Mouse (Mus musculus): Measurements from ENCODE around the gene Sh3pxd2b. TPM values are rescaled to one million over a fixed set of nuclear protein-coding genes. Genes with fewer than 3 reads are reported as not detected.
"Not testable (repeated sequence)": the region's sequence is repeated elsewhere in the genome, so short reads cannot be mapped to it uniquely, and the experiment has no call there.

Sh3pxd2b gene
- total RNA-seq (2021): 10 to 100 TPM; 10.8 to 13.3 TPM

DNA sequence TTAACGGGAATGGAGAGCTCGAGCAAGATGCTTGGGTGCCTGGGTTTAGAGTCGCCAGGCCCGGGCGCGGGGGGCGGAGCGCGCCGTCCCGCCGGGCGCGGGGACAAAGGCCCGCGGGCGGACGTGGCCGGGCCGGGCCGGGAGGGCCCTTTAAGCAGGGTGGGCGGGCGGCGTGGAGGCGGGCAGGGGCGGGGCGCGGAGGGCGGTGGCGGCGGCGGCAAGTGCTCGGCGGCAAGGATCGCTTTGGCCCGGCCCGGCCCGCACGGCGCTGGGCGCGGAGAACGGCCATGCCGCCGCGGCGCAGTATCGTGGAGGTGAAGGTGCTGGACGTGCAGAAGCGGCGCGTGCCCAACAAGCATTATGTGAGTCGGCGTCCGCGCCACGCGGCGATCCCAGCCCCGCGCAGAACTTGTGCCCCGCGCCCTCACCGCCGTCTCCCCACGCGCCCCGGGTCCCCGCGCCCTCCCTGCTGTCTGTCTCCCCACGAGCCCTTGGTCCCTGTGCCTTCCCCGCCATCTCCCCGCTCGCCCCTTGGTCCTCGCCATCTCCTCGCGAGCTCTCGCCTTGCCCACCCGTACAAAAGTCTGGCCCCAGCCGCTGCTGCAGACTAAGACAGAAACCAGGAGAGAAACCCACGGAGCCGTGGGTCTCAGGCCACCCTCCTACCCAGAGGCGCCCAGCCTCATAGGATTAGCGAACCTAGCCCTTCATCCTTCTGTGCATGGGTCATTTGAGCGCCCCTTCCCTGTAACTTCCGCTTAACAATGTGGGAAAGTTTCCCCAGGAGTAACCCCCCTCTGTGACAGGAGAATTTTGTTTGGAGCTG is at the start of gene Sh3pxd2b:
Gene Sh3pxd2b, plus strand, starts transcription at position 214 of the 826 bp plus-strand sequence.
- intact Hi-C loops (cut with DNase I): loop anchor here (5.0 to 10.0 kb wide), 2 partner anchors 104 to 237 kb away; no protein-coding TSS in a partner anchor
- no peak for DNase-seq (ENCODE audit: low spot score in 2 of 2)

DNA sequence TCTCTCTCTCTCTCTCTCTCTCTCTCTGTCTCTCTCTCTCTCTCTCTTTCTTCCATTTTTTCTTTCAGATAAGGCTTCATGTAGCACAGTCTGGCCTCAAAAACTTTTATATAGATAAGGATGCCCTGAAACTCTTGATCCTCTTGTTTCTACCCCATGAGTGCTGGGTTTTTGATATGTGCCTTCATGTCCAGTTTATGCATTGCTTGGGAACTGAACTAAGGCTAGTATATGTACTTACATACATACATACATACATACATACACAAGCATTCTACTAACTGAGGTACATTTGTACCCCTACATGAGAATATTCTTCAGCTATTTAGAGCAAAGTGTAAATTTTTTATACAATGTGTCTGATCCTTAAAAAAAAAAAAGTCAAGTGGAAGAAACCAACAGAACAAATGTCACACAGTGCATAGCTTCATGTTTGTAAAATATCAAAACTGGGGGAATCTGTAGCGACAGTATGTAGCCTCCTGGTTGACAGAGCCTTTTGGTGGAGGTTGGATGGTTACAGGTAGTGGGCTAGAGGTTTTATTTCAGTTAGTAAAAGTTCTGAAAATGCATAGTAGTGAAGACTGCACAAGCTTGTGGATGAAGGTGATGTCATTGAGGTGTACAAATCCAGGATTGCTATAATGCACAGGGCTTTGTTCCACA is 49.6 kb upstream of the Sh3pxd2b start:
- no peak for DNase-seq (ENCODE audit: low spot score in 2 of 2)
- intact Hi-C loops (cut with DNase I): no loop called here

DNA sequence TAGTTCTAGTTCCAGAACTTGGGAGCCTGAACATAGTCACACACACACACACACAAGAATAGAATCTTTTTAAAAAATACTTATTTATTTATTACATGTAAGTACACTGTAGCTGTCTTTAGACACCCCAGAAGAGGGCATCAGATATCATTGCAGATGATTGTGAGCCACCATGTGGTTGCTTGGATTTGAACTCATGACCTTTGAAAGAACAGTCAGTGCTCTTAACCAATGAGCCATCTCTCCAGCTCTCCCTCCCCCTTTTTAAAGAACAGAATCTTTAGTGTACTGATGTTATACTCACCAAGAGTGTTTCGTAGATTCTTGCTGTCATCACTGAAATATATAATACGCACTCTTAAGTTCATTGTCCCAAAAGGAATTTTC is 49.1 kb upstream of the Sh3pxd2b start:
- intact Hi-C loops (cut with DNase I): no loop called here
- no peak for DNase-seq (ENCODE audit: low spot score in 2 of 2)

DNA sequence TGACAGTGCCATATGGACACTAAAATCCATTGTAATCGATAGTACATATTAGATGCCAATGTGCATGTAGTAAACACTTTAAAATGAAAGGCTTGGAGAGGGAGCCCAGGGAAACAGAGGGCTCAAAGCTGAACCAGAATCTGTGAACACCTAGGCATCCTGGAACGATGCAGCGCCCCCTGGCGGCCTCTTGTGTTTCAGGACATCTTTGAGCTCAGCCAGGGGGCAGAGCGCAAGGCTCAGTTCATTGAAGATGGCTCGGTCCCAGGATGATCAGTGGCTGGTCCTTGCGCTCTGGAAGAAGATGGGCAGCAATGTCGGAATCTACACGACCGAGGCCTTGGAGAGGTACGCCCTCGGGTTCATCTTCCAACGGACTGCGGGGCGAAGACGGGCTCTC is 47.8 kb upstream of the Sh3pxd2b start, which contains the start of gene Hbq1a:
Gene Hbq1a, plus strand, starts transcription at position 205 of the 400 bp plus-strand sequence.
- intact Hi-C loops (cut with DNase I): not testable (repeated sequence)
- DNase-seq (ENCODE audit: low spot score in 2 of 2): peak; percentile 46 to 54

DNA sequence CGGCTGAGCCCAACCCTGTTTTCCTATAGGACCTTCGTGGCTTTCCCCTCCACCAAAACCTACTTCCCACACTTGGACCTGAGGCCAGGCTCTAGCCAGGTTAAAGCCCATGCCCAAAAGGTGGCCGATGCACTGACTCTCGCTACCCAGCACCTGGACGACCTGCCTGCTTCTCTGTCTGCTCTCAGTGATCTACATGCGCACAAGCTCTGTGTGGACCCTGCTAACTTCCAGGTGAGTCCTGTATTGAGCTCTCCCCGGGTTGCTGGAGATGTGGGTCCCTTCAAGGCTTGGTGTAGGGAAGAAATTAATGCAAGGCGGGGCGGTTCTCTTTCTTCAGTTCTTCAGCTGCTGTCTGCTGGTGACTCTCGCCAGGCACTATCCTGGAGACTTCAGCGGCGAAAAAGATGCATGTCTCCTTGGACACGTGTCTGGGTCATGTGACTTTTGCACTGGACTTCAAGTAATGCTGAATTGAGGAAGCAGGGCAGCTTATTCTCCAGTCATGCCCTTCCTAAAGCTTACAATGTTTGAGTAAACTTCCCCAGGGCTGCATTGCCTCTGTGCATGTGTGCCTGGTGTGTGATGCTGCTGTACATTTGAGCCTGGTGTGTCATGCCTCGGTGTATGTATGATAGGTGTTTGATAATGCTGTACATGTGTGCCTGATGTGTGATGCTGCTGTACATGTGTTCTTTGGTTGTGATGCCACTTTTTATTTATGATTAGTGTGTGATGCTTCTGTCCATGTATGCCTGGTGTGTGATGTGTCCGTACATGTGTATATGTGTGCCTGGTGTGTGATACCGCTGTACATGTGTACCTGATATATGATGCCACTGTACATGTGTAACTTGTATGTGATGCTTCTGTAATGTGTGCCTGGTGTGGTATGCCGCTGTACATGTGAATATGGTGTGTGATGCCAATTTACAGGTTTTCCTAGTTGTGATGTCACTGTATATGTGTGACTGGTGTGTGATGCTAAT is 47.0 kb upstream of the Sh3pxd2b start:
- intact Hi-C loops (cut with DNase I): no loop called here
- peak in 1 of 2 experiments; percentile 13 for DNase-seq (ENCODE audit: low spot score in 2 of 2)

DNA sequence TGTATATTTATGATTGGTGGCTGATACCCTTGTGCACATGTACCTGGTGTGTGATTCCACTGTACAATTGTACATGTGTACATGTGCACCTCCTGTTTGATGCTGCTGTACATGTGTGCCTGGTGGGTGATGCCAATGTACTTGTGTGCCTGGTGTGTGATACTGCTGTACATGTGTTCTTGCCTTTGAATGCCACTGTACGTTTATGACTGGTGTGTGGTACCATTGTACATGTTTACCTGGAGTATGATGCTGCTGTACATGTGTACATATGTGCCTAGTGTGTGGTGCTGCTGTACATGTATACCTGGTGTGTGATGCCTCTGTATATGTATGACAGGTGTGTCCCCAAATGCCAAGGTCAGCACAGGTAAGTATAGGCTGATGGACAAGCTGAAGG is 46.1 kb upstream of the Sh3pxd2b start:
- intact Hi-C loops (cut with DNase I): no loop called here
- no peak for DNase-seq (ENCODE audit: low spot score in 2 of 2)

DNA sequence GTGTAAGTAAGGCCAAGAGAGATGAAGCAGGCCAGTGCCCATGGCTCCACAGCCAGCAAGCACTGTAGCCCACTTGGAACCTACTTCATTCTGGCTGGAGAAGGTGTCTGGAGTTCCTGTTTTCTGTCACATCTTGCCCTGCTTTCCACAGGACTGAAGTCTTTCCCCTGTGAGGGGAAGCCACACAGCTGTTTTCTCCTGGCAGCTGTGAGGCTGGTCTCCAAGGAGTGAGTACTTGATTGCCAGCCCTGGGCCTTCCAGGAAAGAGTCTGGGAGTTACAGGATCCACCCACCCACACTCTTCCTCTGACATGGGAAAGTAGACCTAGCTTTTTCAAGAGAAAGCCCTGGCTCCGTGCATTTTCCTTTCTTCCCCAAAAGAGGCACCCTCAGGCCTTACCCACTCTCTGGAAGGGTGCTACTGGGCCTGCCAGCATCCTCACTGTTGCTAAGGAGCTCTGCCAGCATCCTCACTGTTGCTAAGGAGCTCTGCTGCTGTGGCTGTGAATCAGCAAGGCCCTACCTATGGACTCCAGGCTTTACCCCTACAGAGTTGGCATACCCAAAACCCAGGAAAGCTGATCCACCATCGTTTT is 44.7 kb upstream of the Sh3pxd2b start:
- peak; percentile 43 to 45 for DNase-seq (ENCODE audit: low spot score in 2 of 2)
- intact Hi-C loops (cut with DNase I): no loop called here

DNA sequence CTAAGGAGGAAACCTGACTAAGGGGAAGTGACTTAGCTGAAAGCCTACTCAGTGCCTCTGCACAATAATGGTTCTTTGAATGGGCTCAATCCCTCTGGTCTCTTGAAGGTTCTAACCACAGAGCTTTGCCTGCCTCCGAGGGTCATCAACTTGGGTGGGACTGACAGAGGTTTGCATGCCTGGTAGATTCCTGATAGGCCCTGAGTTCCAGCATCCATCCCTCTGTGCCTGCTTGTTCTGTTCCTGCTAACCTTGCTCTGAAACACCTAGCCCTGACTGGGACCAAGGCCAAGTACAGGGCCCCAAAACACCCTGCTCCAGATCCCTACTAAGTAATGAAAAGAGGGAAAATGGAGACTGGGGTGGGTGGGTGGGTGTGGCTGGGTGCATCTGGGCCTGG is 44.2 kb upstream of the Sh3pxd2b start:
- intact Hi-C loops (cut with DNase I): no loop called here
- DNase-seq (ENCODE audit: low spot score in 2 of 2): no peak

DNA sequence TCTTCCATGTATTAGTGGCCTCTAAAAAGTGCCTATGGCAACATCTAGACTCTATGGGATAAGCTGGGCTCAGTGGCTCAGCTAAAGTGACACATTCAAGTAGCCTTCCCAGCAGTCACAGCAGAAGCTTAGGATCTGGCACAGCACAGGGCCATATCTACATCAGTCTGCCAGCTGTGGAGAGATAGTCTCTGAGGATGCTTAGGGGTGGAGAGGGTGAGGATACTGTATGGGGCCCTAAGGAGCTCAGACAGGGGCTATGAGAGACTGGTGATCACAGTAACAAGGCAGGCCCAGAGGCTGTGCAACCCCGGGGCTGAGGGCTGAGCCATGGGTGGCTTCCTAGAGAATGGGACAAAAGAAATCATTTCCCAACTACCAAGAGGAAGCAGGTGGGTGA is 40.6 kb upstream of the Sh3pxd2b start:
- DNase-seq (ENCODE audit: low spot score in 2 of 2): no peak
- intact Hi-C loops (cut with DNase I): no loop called here

DNA sequence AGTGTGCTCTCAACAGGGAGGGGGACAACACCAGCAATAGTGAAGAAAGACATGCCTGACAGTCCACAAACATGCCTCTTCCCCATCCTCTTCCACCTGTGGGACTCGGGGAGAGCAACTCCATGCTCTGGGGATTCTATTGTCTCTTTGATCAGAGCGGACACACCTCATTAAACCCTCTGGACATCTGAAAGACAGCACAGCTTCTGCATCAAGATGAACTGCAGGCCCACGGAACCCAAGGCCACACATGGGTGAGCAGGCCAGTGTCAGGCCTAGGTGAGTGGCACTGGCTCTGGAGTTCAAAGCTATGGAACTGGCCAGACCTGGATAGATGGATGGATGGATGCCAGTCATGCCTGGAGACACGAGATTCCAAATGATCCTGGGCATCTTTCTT is 38.2 kb upstream of the Sh3pxd2b start:
- intact Hi-C loops (cut with DNase I): no loop called here

DNA sequence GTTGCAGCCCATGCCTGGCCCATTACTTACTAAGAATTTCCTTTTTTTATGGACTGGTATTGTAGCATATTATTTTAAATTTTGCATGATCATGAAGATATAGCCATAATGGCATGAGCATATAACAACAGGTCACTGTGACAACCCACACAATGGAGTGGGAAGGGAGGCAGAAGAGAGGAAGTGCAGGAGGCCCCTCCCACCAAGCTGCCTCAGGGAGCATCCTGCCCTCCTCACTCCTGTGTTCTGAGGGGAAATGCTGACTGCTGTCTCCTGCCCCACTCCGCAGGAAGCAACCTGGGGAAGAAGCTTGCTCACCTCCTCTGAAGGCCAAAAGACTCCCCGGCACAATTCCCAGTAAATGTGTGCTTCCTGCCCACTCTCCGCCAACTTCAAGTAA is 37.7 kb upstream of the Sh3pxd2b start:
- DNase-seq (ENCODE audit: low spot score in 2 of 2): no peak
- intact Hi-C loops (cut with DNase I): no loop called here

More for the DNA sequence above, 38.2 kb upstream of the Sh3pxd2b start:
- DNase-seq (ENCODE audit: low spot score in 2 of 2): no peak

DNA sequence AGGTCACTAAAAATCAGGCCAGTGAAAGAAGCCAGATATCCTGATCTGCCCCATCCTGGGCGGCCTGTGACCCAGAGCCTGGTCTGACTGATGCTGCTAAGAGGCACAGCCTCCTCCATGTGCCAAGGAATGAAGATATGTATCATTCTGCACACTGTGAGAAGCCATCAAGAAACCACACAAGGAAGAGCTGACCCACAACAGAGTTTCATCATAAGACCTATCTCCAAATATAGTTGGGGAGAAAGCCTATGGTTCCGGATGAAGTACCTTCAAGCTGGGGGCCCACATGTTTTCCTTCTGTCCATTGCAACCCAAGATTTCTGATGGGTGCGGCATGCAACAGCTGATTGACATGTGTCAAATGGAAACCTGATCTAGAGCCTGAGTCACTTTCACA is 31.6 kb upstream of the Sh3pxd2b start:
- no peak for DNase-seq (ENCODE audit: low spot score in 2 of 2)
- intact Hi-C loops (cut with DNase I): no loop called here

DNA sequence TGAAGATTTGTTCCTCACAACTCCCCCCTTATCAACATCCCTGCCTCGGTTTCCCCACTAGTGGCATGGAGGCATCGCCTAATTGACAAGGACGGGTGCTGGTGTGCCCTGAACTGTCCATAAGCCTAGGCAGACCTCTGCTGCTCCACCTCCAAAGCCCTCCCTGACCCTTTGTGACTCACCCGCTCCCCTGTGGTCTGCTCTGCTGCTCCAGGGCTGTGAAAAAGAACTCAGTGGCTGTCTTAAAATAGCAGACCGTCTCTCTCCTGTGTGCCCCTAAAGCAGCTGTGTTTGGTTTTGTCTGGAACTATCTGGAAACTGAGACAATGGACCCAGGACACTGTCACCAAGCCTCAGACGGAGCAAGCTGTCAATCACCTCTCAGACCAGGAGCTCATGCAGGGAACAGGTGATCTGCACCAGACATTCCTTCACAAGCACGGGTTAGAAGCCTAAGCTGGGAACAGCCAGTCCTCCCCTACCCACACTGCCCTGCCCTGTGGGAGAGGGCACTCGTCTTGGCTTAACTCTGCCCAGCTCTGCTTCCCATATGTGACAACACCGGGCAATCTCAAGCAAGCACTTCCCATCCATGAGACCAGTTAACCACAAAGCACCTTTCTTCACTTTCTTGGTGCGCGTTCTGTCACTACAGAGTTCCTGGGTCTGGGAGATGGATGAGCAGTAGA is 27.0 kb upstream of the Sh3pxd2b start:
- DNase-seq (ENCODE audit: low spot score in 2 of 2): no peak
- intact Hi-C loops (cut with DNase I): loop anchor here (10.0 kb wide), 1 partner anchor 106 kb away; no protein-coding TSS in a partner anchor

DNA sequence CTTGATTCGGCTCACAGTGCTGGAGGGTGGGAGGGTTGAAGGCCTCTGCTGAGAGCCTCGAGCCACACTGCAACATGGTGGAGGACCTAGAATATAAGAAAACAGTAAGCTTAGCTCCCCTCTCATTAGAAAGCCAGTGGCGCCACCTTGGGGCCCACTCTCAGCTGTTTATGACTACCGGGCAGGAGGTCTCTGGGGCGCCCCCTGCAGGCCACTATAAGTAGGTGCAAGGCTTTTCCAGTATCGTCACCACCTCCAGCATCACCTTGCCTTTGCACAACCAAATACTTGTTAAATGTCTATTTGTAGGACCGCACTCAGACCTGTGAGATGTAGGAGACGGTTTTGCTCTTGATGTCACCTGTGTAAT is 26.4 kb upstream of the Sh3pxd2b start:
- intact Hi-C loops (cut with DNase I): loop anchor here (10.0 kb wide), 1 partner anchor 106 kb away; no protein-coding TSS in a partner anchor

DNA sequence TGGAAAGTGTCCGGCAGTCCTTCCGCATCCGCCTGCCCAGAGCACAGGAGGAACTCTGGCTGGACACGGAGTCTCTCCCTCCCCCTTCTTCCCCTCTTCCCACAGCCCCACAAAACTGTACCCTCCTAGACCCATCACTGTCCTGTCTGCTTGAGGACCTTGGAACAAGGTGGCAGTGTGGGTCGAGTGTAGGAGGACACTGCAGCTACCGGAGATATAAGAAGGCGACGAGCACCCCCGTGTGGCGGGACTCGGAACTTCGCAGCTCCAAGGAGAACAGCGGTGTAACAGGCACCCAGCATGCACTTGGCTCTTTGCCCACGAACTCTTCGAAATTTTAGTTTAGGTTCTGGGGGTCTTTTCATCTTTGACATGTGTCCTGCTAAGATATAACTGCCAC is 23.0 kb upstream of the Sh3pxd2b start:
- peak; percentile 73 to 82 for DNase-seq (ENCODE audit: low spot score in 2 of 2)

More for the DNA sequence above, 26.4 kb upstream of the Sh3pxd2b start:
- peak; percentile 57 to 59 for DNase-seq (ENCODE audit: low spot score in 2 of 2)

DNA sequence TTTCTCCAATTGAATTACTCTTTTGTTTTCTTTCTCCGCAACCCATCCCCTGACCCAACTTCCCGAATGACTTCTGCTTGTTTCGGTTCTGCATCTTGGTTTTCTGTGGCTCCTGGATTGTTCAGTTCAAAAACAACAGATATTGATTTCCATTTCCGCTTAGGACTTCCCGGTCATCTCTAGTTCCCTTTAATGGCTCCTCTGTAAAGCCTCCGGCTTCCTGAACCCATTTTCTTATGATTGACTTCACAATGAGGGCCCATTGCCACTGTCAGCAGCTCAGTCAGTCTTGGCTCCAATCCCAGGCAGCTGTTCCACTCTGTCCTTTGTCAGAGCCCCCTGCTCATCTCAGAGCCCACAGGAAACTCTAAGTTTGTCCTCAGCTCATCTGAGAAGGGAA is 16.5 kb upstream of the Sh3pxd2b start:
- DNase-seq (ENCODE audit: low spot score in 2 of 2): no peak
- intact Hi-C loops (cut with DNase I): no loop called here

More for the DNA sequence above, 23.0 kb upstream of the Sh3pxd2b start:
- intact Hi-C loops (cut with DNase I): loop anchor here (10.0 kb wide), 1 partner anchor 110 kb away; no protein-coding TSS in a partner anchor

DNA sequence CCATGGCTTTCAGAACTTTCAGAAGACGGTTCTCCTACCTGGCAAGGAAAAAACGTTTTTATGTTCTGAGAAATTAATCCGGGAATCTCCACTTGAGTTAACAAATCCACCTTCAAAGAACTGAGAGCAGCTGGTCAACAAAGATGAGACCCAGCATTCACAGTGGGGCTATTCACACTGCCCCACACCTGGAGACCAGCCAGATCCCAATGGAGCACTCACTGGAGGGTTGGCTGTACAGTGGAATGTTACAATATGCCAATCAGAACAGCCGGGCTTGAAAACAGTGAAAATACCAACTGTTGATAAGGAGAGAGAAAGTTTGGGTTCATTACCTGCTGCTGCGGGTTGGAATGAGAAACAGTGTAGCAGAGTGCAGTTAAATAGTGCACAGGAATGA is 15.8 kb upstream of the Sh3pxd2b start:
- DNase-seq (ENCODE audit: low spot score in 2 of 2): no peak
- intact Hi-C loops (cut with DNase I): no loop called here

DNA sequence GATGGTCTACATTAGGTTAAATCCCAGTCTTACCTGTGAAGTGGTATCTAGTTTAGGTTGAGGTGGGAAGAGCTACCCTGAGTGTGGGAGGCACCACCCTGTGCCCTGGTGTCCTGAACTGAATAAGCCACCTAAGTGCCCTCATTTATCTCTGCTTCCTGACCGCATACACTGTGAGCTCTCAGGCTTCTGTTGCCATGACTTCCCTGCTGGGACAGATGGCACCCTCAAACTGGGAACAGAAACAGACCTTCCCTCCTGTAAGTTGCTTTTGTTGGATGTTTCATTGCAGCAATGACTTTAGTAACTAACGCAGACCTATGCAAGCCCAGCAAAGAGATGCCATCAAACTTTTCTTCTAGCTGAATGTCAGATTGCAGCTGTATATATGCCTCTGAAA is 14.4 kb upstream of the Sh3pxd2b start:
- DNase-seq (ENCODE audit: low spot score in 2 of 2): no peak
- intact Hi-C loops (cut with DNase I): no loop called here

DNA sequence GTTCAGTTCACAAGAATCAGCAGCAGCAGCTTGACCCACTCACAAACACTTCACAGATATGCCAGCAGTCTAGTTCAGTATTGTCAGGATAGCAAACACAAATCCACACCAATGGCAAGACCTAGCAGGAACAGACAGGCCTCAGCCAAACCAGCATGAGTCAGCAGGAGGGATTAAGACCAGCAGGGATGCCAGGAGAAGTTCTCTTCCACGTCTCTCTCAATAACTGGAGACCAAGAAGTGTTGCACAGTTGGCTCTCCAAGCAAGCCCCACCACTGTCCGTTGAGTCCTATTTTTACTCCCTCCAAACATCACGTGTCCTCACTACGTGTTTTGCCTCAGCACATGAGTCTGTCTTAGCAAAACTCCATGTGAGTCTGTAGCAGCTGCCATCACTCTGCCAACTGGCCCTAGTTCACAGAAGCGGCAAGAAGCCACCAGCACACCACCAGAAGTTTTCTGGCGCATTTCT is 11.1 kb upstream of the Sh3pxd2b start:
- DNase-seq (ENCODE audit: low spot score in 2 of 2): no peak
- intact Hi-C loops (cut with DNase I): no loop called here

Data from left cerebral cortex, postnatal 36 days (tissue).